Mouse (Mus musculus) frontal cortex, adult 2 months (tissue): ENCODE data around the gene Agxt. TPM values are rescaled to one million over a fixed set of nuclear protein-coding genes. Genes with fewer than 3 reads are reported as not detected.

Experiments
- DNase-seq, 2 experiments: peaks; one replicate each; pipeline ENCODE4 v3.0.0; 2022; ENCODE audit warnings: low spot score in 1 of 2; ENCODE audit errors: extremely low spot score in 1 of 2
- polyA plus RNA-seq: library from polyadenylated mRNA; depleted of rRNA; stranded (reverse); fragments of >200 nt; gene quantifications from 2 replicates; pipeline ENCODE4 v1.2.3, GENCODE M21; 2012; rRNA removed

Gene Agxt
- polyA plus RNA-seq, 1 experiment = not detected

DNA sequence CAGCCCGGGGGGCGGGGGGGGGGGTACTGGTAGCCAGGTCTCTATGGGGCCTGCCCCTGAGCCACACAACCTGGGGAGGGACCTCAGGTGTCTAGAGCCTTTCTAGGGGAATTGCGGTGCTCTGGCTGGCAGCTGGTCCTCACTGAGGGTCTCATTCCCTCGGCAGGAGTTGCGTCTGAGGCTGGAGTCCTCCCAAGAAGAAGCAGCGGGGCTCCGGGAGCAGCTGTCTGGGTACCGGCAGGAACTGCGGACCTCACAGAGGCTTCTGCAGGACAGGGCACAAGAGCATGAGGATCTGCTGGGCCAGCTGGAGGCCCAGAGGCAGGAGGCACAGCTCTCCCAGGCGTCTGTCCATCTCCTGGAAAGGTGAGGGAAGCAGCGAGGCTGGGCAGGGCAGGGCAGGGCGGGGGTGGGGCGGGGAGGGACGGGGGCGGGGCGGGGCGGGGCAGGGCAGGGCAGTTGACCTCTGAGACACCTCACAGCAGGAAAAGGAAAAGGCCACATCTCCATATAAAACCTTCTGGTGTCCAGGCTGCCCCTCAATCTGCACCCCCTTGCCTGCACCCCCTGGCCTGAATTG lies 55.8 kb downstream of the Agxt start:
- no peak for DNase-seq

GRCm38 (mm10) chr1:93194961-93195360 lies 59.9 kb downstream of the Agxt start:
- DNase-seq = no peak

Other genes with a start within 250 kb of the Agxt start
- 0.17 and 0.34 TPM in 2 replicates for gene Ankmy1, start 232.3 kb upstream of the Agxt start, polyA plus RNA-seq
- 45.5 and 47.4 TPM in 2 replicates for gene Dusp28, start 228.3 kb upstream of the Agxt start, polyA plus RNA-seq
- 43.1 and 48.1 TPM in 2 replicates for gene Rnpepl1, start 224.5 kb upstream of the Agxt start, polyA plus RNA-seq
- 35.3 and 39.4 TPM in 2 replicates for gene Capn10, start 200.9 kb upstream of the Agxt start, polyA plus RNA-seq
- gene Gpr35, start 184.4 kb upstream of the Agxt start, polyA plus RNA-seq = 0.36 and 0.40 TPM in 2 replicates
- gene Aqp12, start 128.9 kb upstream of the Agxt start, polyA plus RNA-seq = not detected in 2 replicates
- gene Kif1a, start 33.3 kb upstream of the Agxt start, polyA plus RNA-seq = 305 and 323 TPM in 2 replicates
- gene 2310007B03Rik, start 25.7 kb downstream of the Agxt start, polyA plus RNA-seq = not detected in 2 replicates
- 0.10 and 0.11 TPM in 2 replicates for gene Crocc2, start 33.5 kb downstream of the Agxt start, polyA plus RNA-seq
- gene Sned1, start 100.6 kb downstream of the Agxt start, polyA plus RNA-seq = 6.0 and 7.7 TPM in 2 replicates
- 16.0 and 18.6 TPM in 2 replicates for gene Mterf4, start 170.7 kb downstream of the Agxt start, polyA plus RNA-seq
- 24.1 and 27.7 TPM in 2 replicates for gene Ppp1r7, start 207.6 kb downstream of the Agxt start, polyA plus RNA-seq
- 4.2 and 7.1 TPM in 2 replicates for gene Pask, start 208.2 kb downstream of the Agxt start, polyA plus RNA-seq
- 0.86 and 1.3 TPM in 2 replicates for gene Ano7, start 238.7 kb downstream of the Agxt start, polyA plus RNA-seq